Mouse (Mus musculus): ENCODE data around the gene Plekhm1.

DNA sequence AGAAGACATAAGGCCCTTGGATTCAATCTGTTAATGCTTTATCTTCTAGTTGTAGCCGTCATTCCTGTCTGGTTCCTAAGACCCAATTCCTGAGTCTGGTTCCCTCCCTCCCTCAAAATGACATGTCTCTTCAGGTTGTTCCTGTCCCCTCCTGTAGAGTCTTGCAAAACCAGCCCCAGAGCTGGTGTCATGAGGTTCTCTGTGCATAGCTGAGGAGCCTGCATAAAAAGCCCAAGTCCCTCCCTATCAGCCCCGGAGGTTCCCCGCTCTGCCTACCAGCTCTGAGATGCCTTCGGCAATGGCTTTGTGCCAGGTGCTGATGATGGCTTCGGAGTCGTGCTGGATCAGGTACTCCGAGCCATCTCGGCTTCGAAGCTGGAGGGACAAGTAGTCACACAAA, 77.6 kb downstream of the Plekhm1 start:
- TF ChIP-seq POLR2A (IDR thresholded peaks at IDR 0.05; ENCODE audit: control insufficient read depth in 1 of 2, insufficient read depth in 1 of 2, low read depth in 1 of 2, low read length in 2 of 2, poor library complexity in 1 of 2), result no peak
- no peak for TF ChIP-seq MEF2A (IDR thresholded peaks at IDR 0.05; ENCODE audit: extremely low read depth, insufficient replicate concordance, low read depth, low read length, poor library complexity, severe bottlenecking)
- TF ChIP-seq JUND (IDR thresholded peaks at IDR 0.05; ENCODE audit: low read depth, low read length), result no peak
- TF ChIP-seq CTCF (IDR thresholded peaks at IDR 0.05 in 2 of 3, conservative IDR thresholded peaks at IDR 0.05 in 1 of 3; ENCODE audit: control insufficient read depth in 1 of 3, insufficient read depth in 1 of 3, low read depth in 2 of 3, low read length in 3 of 3, poor library complexity in 1 of 3, severe bottlenecking in 1 of 3), result no peak
- no peak for TF ChIP-seq USF1 (IDR thresholded peaks at IDR 0.05; ENCODE audit: low read depth, low read length)
- no peak for TF ChIP-seq GABPA (IDR thresholded peaks at IDR 0.05; ENCODE audit: low read depth, low read length)
- TF ChIP-seq CHD2 (IDR thresholded peaks at IDR 0.05; ENCODE audit: low read length), result no peak
- no peak for TF ChIP-seq NRF1 (IDR thresholded peaks at IDR 0.05; ENCODE audit: insufficient read depth, low read depth, low read length, poor library complexity, severe bottlenecking)
- no peak for TF ChIP-seq EP300 (IDR thresholded peaks at IDR 0.05; ENCODE audit: low read depth in 1 of 2, low read length in 2 of 2)
- TF ChIP-seq RCOR1 (IDR thresholded peaks at IDR 0.05; ENCODE audit: low read depth, low read length), result no peak
- no peak for TF ChIP-seq MAX (IDR thresholded peaks at IDR 0.05; ENCODE audit: low read length)
- no peak for TF ChIP-seq UBTF (IDR thresholded peaks at IDR 0.05; ENCODE audit: borderline replicate concordance, insufficient read depth, low read depth, low read length)
- no peak for TF ChIP-seq USF2 (IDR thresholded peaks at IDR 0.05; ENCODE audit: borderline replicate concordance in 1 of 2, insufficient read depth in 1 of 2, low read depth in 1 of 2, low read length in 2 of 2)
- no peak for TF ChIP-seq ZC3H11A (IDR thresholded peaks at IDR 0.05; ENCODE audit: low read depth, low read length)

All from MEL (cell line).